Mouse (Mus musculus): ENCODE measurements at regions not wholly inside any gene's neighbourhood (a gene's known extent, or its start where the extent isn't known, plus 50 kb on each side); places are given as distances from the start of the nearest gene placed in this dataset.
A peak's percentile ranks its signal among the peaks of the same experiment; 100 is the strongest.

GRCm38 (mm10) chr9:33062476-33062875, 426.5 kb downstream of the Ets1 start:
- no peak for TF ChIP-seq POLR2A (IDR thresholded peaks at IDR 0.05; ENCODE audit: borderline replicate concordance, extremely low read depth, insufficient read depth, insufficient read length, poor library complexity, severe bottlenecking)
- TF ChIP-seq CTCF (IDR thresholded peaks at IDR 0.05; ENCODE audit: borderline replicate concordance, extremely low read depth, insufficient read depth, insufficient read length): no peak
- DNase-seq (ENCODE audit: low read depth): peak; percentile 96

- TF ChIP-seq POLR2A (IDR thresholded peaks at IDR 0.05; ENCODE audit: borderline replicate concordance, extremely low read depth, insufficient read depth, insufficient read length, poor library complexity, severe bottlenecking) (no peak), CTCF (IDR thresholded peaks at IDR 0.05; ENCODE audit: borderline replicate concordance, extremely low read depth, insufficient read depth, insufficient read length) (no peak)
- DNase-seq (ENCODE audit: low read depth): no peak
Measured at GRCm38 (mm10) chr9:33065331-33065730, 429.3 kb downstream of the Ets1 start.

GRCm38 (mm10) chr9:33067521-33067920, 431.5 kb downstream of the Ets1 start:
- TF ChIP-seq CTCF (IDR thresholded peaks at IDR 0.05; ENCODE audit: borderline replicate concordance, extremely low read depth, insufficient read depth, insufficient read length) (no peak), POLR2A (IDR thresholded peaks at IDR 0.05; ENCODE audit: borderline replicate concordance, extremely low read depth, insufficient read depth, insufficient read length, poor library complexity, severe bottlenecking) (no peak)
- no peak for DNase-seq (ENCODE audit: low read depth)

GRCm38 (mm10) chr9:33070116-33070515, 434.1 kb downstream of the Ets1 start:
- TF ChIP-seq POLR2A (IDR thresholded peaks at IDR 0.05; ENCODE audit: borderline replicate concordance, extremely low read depth, insufficient read depth, insufficient read length, poor library complexity, severe bottlenecking) (no peak), CTCF (IDR thresholded peaks at IDR 0.05; ENCODE audit: borderline replicate concordance, extremely low read depth, insufficient read depth, insufficient read length) (no peak)
- peak; percentile 47 for DNase-seq (ENCODE audit: low read depth)

GRCm38 (mm10) chr9:33080271-33080670, 444.2 kb downstream of the Ets1 start:
- TF ChIP-seq CTCF (IDR thresholded peaks at IDR 0.05; ENCODE audit: borderline replicate concordance, extremely low read depth, insufficient read depth, insufficient read length) (no peak), POLR2A (IDR thresholded peaks at IDR 0.05; ENCODE audit: borderline replicate concordance, extremely low read depth, insufficient read depth, insufficient read length, poor library complexity, severe bottlenecking) (no peak)
- DNase-seq (ENCODE audit: low read depth): no peak

GRCm38 (mm10) chr9:33080774-33081173, 444.8 kb downstream of the Ets1 start:
- peak; percentile 54 for DNase-seq (ENCODE audit: low read depth)
- TF ChIP-seq CTCF (IDR thresholded peaks at IDR 0.05; ENCODE audit: borderline replicate concordance, extremely low read depth, insufficient read depth, insufficient read length) (peak; percentile 37; the same call in 1 of the 2 replicates), POLR2A (IDR thresholded peaks at IDR 0.05; ENCODE audit: borderline replicate concordance, extremely low read depth, insufficient read depth, insufficient read length, poor library complexity, severe bottlenecking) (no peak)

- no peak for TF ChIP-seq POLR2A (IDR thresholded peaks at IDR 0.05; ENCODE audit: borderline replicate concordance, extremely low read depth, insufficient read depth, insufficient read length, poor library complexity, severe bottlenecking)
- no peak for DNase-seq (ENCODE audit: low read depth)
Measured at GRCm38 (mm10) chr9:33089977-33090376, 454.0 kb downstream of the Ets1 start.

- peak; percentile 55 for DNase-seq (ENCODE audit: low read depth)
- no peak for TF ChIP-seq CTCF (IDR thresholded peaks at IDR 0.05; ENCODE audit: borderline replicate concordance, extremely low read depth, insufficient read depth, insufficient read length)
- no peak for TF ChIP-seq POLR2A (IDR thresholded peaks at IDR 0.05; ENCODE audit: borderline replicate concordance, extremely low read depth, insufficient read depth, insufficient read length, poor library complexity, severe bottlenecking)
Measured at GRCm38 (mm10) chr9:33091664-33092063, 455.6 kb downstream of the Ets1 start.

- TF ChIP-seq POLR2A (IDR thresholded peaks at IDR 0.05; ENCODE audit: borderline replicate concordance, extremely low read depth, insufficient read depth, insufficient read length, poor library complexity, severe bottlenecking): no peak
- peak; percentile 78 for TF ChIP-seq CTCF (IDR thresholded peaks at IDR 0.05; ENCODE audit: borderline replicate concordance, extremely low read depth, insufficient read depth, insufficient read length)
- DNase-seq (ENCODE audit: low read depth): peak; percentile 86
Measured at GRCm38 (mm10) chr9:33095654-33096053, 459.6 kb downstream of the Ets1 start.

GRCm38 (mm10) chr9:33101206-33101605, 465.2 kb downstream of the Ets1 start:
- DNase-seq (ENCODE audit: low read depth): no peak
- TF ChIP-seq CTCF (IDR thresholded peaks at IDR 0.05; ENCODE audit: borderline replicate concordance, extremely low read depth, insufficient read depth, insufficient read length): no peak
- TF ChIP-seq POLR2A (IDR thresholded peaks at IDR 0.05; ENCODE audit: borderline replicate concordance, extremely low read depth, insufficient read depth, insufficient read length, poor library complexity, severe bottlenecking): no peak

GRCm38 (mm10) chr9:33104623-33105074, 468.6 kb downstream of the Ets1 start:
- peak; percentile 6 for DNase-seq (ENCODE audit: low read depth)
- TF ChIP-seq POLR2A (IDR thresholded peaks at IDR 0.05; ENCODE audit: borderline replicate concordance, extremely low read depth, insufficient read depth, insufficient read length, poor library complexity, severe bottlenecking) (no peak), CTCF (IDR thresholded peaks at IDR 0.05; ENCODE audit: borderline replicate concordance, extremely low read depth, insufficient read depth, insufficient read length) (no peak)

GRCm38 (mm10) chr9:33123841-33124240, 487.8 kb downstream of the Ets1 start:
- no peak for DNase-seq (ENCODE audit: low read depth)
- TF ChIP-seq CTCF (IDR thresholded peaks at IDR 0.05; ENCODE audit: borderline replicate concordance, extremely low read depth, insufficient read depth, insufficient read length) (no peak), POLR2A (IDR thresholded peaks at IDR 0.05; ENCODE audit: borderline replicate concordance, extremely low read depth, insufficient read depth, insufficient read length, poor library complexity, severe bottlenecking) (no peak)

Measured in brain, embryonic 14.5 days (tissue).